Mouse (Mus musculus) G1E (cell line): ENCODE results near the gene Schip1.

Source experiments
- CTCF ChIP-seq: IDR thresholded peaks from 2 replicates; pipeline ENCODE4 v1.5.1; 2012; ENCODE audit warnings: low read depth, low read length, inconsistent platforms, mixed read lengths
- GATA1 ChIP-seq: IDR thresholded peaks from 2 replicates; pipeline ENCODE4 v1.6.1; 2012; ENCODE audit warnings: borderline replicate concordance, low read length, inconsistent platforms, mixed read lengths
- TAL1 ChIP-seq: conservative IDR thresholded peaks from 2 replicates; pipeline ENCODE4 v1.6.1; 2012; ENCODE audit warnings: low read depth, low read length, inconsistent platforms, mixed read lengths

DNA sequence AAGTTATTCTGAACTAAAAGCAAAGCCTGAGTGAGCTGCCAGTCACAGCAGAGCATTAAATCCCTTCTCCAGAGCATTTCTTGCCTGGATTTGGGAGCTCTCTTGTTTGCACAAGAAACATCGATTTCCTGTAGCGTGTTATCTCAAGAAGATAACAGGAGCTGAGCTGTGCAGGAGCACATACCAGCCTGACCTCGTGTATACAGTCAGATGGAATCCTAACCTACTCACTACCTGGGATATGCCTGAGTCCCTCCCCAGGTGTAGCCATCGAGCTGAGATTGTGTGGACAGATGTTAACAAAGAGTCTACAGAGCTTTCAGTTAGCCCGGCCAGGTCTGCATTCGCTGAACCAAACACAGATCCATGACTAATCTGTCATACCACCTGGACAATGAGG is 494.1 kb downstream of the Schip1 start:
- TF ChIP-seq CTCF (no peak), GATA1 (no peak), TAL1 (no peak)
